Mouse (Mus musculus): Measurements from ENCODE around the gene Olfm2.
A peak's percentile ranks its signal among the peaks of the same experiment; 100 is the strongest.

The Olfm2 gene

DNA sequence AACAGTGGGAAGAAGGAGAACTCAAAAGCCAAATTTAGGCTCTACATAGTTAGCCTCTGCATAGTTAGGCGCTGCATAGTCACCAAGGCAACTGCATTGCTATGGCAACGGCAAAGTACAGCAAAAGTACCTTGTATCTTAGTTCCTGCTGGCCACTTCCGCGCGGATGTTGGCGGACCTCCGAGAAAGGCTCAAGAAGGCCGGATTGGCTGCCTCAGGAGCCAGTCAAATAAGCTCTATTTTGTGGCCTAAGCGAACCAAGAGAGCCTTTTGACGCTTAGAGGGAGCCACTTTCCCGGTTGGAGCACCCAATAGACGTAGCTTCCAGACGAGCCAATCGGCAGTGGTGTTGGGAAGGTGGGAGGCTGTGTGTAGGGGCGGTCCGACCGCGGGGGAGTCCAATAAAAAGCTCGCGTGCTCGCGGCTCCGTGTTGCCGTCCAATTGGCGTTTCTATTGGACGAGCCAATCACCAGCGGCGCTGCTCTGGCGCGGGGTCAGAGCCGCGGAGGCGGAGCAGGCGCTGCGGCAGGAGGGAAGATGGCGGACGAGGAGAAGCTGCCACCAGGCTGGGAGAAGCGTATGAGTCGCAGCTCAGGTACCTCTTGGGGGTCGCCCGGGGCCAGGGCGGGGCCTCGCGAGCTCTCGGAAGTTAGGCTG, 94.4 kb downstream of the Olfm2 start, which contains the start of gene Pin1:
TSS of gene Pin1 (plus strand) at position 494 of the 658 bp plus-strand sequence.
- DNase-seq, result peak; percentile 100

DNA sequence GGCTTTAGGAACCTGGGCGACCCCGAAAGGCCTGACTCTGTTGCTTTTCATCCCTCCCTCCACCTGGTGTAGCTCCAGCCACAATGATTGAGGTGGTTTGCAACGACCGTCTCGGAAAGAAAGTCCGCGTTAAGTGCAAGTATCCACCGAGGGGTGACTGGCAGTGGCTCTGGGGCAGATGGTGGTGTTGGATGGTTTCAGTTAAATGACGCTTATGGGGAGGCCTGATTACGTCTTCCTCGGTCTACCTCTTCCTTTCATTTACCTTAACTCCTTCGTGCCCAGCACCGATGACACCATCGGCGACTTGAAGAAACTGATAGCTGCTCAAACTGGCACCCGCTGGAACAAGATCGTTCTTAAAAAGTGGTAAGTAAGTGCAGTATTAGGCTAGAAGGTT, 101.0 kb downstream of the Olfm2 start:
- DNase-seq, result no peak

DNA sequence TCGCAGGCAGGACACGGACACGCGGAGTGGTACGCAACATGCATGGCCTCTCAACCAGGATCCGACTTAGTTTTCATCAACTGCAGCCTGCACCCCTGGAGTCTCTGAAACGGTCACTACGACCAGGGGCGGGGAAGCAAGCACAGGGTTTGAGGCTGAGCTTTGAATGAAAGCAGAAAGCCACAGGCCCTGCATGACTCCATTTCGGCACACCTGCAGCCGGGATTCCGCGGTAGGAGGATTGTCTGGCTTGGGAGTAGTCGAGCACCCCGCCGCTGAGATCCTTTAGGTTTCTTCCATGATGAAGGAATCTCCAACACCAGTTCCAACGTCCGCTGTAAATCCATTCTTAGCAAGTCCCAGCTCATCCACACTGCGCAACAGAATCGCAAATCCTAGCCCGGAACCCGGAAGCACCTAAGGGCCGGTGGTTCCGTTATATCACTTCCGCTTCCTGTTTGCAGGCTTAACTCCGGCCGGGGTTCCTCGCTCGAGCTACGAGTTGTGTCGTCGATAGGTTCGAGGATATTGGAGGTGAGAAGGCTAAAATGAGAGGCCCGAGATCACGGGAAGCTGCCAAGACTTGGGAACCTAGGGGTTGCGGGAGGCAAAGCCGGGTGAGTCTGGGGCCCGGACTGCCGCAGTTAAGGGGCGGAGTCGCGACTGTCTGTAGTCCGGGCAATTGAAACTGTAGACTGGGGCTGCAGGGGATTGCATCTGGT, 101.6 kb downstream of the Olfm2 start, which contains the start of gene Fbxl12:
TSS of gene Fbxl12 (minus strand) at position 408 of the 722 bp plus-strand sequence.
- DNase-seq, result peak; percentile 98

DNA sequence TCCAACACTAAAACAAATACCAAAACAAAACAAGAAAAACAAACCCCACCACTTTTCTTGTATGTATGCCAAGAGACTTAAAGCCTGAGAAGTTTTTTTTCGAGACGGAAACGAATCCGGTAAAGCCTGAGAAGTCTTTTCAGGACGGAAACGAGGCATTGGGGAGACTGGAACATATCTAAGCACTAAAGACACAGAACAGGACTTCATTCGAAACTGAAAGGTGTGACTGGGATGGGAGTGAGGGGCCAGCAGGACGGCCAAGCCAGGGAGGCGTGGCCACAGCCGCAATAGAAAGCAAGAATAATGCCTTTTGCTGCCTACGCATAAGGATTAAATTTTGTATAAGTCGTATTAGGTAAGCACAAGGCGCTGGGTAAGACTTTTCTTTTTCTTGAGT, 102.4 kb downstream of the Olfm2 start:
- DNase-seq, result no peak

DNA sequence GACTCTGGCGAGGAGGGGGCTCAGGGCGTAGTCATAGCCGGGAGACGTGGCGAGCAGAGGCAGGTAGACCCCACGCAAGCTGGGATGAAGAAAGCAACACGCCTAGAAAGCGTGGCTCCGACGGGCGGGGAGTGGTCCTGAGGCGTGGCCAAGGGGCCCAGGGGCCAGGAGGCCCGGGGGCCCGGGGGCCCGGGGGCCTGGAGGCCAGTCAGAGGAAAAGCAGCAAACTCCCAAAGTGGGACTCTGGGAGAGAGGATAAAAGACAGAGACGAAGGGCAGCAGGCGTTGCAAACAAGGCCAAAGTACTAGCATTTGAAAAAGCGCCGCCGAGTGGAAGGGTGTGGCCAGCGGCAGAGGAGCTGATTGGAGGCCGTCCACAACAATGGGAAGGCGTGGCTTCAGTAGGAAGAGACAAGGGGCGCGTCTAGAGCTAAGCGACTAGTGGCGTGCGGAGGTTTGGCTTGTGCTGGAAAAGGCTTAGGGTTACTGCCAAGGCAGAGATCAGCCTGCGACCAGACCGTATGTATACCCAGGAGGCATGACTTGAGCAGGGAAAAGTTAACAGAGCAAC, 103.2 kb downstream of the Olfm2 start:
- peak; percentile 99 for DNase-seq

DNA sequence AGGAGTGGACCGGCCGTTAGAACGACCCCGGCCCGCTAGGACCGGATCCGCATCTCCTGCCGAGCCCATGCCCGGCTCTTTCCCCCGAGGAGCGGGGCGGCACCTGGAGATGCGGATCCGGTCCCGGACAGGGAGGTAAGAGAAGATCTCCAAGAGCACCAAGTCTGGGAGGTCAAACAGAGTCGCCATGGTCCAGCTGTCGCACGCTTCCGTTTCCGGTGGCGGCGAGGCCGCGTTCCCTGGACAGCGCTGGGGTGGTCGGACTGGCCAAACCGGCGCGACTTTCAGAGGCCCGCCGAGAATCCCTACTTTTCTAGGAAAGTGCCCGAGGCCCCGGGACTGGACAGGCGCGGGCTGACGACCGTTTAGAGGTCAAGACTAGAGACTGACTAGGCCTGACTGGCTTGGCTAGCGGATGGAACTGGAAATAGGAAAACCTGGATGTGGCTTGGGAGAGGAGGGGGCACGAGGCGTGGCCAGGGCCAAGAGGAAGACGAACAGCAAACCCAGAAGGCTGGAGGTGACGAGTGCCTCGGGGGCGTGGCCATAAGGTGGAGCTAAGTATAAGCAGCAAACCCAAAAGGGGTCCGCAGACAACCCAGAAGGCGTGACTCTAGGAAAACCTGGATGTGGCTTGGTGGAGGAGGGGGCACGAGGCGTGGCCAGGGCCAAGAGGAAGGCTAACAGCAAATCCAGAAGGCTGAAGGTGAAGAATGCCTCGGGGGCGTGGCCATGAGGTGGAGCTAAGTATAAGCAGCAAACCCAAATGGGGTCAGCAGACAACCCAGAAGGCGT, 103.9 kb downstream of the Olfm2 start, which contains the start of gene Ubl5:
TSS of gene Ubl5 (plus strand) at position 778 of the 795 bp plus-strand sequence.
- peak; percentile 97 for DNase-seq

DNA sequence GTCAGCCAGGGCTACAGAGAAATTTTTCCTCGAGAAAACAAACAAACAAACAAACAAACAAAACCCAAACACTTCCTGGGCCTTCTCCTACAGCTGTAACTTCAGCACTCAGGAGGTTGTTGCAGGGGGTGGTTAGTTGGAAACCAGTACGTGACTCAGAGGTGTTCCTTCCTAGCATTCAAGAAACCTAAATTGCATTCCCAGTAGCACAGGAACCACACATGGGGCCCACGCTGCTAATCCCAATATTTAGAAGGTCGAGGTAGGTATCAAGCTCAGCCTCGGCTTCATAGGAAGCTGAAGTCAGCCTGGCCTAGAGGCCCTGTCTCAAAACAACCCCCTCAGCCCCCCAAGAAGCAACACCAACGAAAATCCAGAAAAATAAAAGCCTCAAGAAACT, 104.6 kb downstream of the Olfm2 start:
- no peak for DNase-seq

DNA sequence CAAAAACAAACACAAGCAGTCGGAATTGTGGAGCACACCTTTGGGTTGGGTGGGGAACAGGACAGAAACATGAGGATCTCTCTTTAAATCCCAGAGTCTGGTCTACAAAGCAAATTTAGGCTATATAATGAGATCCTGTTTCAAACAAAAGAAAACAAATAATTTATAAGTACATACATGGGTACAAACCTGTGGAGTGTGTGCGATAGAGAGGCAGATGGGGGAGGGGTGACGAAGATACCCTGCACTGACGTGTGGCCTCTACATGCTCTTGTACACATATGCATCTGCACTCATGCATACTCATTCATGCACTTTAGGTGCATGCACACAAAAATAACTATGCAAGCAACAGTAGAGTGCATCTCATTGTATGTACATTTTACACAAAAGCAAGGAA, 106.7 kb downstream of the Olfm2 start:
- peak; percentile 62 for DNase-seq

DNA sequence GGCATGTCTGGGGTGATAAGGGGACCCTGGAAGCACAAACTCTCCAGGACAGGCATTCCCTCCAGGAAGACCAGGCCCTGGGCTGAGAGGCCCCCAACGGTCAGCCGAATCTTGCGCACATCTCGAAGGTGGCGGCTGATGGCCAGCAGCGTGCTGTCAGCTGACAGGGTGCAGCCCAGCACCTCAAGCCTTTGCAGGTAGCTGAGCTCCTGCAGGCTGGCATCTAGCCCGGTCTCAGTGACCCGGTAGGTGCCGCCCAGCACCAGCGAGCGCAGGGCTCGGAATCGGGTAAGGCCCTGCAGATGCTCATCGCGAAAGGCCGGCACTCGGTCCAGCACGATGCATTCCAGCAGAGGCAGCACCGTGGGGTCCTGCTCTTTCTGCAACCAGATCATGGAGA, 107.6 kb downstream of the Olfm2 start:
- peak; percentile 86 for DNase-seq

DNA sequence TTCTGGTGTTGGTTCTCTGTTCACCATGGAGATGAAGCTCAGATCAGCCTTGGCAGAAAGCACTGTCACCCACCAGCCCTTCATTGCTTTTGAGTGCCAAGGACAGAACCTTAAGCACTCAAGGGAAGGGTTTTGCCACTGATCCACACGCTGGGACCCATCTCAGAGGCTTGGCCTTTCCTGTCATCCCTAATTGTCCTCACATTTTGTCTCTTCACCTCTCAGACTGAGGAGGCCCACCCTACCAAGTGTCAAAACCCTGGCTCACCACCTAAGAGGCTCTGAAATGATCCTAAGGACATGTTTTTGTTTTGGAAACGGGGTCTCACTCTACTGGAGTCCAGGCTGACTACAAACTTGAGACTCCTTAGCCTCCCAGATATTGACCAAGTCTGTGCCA, 109.4 kb downstream of the Olfm2 start:
- DNase-seq, result peak; percentile 62

DNA sequence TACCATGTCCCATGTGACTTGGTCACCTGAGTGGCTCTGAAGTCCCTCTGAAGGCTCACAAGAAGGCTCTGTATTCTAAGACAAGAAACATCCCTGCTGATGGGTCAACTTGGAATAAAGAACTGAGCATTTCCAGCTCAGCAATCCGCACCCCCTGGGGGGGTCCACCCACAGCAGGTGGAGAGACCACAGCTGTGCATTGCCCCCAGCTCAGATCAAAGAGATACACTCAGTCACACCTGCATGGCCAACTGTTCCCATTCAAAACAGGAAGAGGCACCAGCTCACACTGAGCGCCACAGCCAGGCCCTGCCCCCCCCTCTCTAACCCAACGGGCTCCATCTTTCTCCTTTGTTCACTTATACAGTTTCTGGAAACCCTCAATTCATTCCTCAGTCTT, 109.9 kb downstream of the Olfm2 start:
- DNase-seq, result peak; percentile 86

DNA sequence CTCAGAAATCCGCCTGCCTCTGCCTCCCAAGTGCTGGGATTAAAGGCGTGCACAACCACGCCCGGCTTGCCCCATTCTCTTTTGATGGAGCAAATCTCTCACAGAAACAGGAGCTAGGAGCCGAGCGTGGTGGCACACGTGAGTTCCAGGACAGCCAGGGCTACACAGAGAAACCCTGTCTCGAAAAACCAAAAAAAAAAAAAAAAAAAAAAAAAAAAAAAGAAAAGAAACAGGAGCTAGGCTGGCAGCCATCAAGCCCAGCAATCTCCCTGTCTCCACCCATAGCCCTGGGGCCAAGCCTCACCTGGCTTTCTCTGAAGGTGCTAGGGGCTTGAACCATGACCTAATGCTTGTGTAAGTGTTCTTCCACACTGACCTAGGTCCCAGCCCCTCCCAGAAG, 110.5 kb downstream of the Olfm2 start:
- DNase-seq, result peak; percentile 82

DNA sequence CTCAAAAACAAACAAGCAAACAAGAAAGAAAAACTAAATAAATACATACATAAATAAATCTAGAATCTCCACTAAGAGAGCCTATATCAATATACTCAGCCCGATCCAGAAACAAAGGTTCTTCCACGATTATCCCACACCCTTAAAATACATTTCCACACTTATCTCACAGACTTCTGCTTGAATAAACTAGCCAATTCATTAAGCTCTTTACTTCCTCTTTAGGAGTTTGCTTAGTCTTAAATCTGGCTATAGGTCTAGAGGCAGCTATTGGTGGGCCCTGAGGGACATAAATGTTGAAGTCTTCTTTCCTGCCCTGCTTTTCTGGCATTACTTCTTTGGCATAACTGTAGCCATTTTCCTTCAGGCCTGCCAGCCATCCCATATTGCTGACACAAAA, 114.8 kb downstream of the Olfm2 start:
- peak; percentile 40 for DNase-seq

Data from heart, adult 11 months (tissue).